Mouse (Mus musculus) testis, postnatal 10 days (tissue): ENCODE results near the gene Foxr1.
"Not testable (repeated sequence)": the region's sequence is repeated elsewhere in the genome, so short reads cannot be mapped to it uniquely, and the experiment has no call there.

ENCODE experiments used
- DNase-seq: peaks from one replicate; pipeline ENCODE4 v3.0.0; 2021; ENCODE audit warnings: low spot score

The Foxr1 gene

GRCm38 (mm10) chr9:44412781-44413180 lies 28.2 kb downstream of the Foxr1 start:
- no peak for DNase-seq

- DNase-seq, result no peak
Measured at GRCm38 (mm10) chr9:44412306-44412705, 28.6 kb downstream of the Foxr1 start.

DNA sequence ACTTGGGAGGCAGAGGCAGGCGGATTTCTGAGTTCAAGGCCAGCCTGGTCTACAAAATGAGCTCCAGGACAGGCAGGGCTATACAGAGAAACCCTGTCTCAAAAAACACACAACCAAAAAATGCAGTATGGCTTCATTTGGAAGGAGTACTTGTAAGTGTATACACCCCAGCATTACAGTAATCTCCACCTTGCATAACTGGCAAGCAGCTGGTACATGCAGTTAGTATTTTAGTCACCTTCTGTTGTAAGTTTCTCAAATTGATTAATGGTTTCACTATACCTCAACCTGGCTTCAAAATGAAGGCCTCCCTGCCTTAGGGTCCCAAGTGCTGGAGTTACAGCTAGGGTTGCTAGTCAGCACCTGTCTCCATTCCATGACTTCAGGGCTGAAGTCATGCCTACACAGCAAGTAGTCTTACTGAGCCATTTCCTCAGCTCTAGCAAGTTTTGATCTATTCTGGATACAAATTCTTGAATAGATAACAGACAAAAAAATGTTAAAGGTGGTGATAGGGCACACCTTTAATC lies 29.3 kb downstream of the Foxr1 start:
- no peak for DNase-seq

GRCm38 (mm10) chr9:44410647-44411336 lies 30.1 kb downstream of the Foxr1 start:
- DNase-seq, result no peak

GRCm38 (mm10) chr9:44408693-44409092 lies 32.2 kb downstream of the Foxr1 start:
- DNase-seq, result not testable (repeated sequence)

GRCm38 (mm10) chr9:44407752-44408097 lies 33.2 kb downstream of the Foxr1 start:
- DNase-seq, result no peak

GRCm38 (mm10) chr9:44406906-44407751 lies 33.8 kb downstream of the Foxr1 start, which contains the start of the genes Rps25 and Trappc4:
Gene Rps25 (plus strand): TSS chr9:44407139.
Gene Trappc4 (minus strand): TSS chr9:44407600.
- DNase-seq, result peak; percentile 95

DNA sequence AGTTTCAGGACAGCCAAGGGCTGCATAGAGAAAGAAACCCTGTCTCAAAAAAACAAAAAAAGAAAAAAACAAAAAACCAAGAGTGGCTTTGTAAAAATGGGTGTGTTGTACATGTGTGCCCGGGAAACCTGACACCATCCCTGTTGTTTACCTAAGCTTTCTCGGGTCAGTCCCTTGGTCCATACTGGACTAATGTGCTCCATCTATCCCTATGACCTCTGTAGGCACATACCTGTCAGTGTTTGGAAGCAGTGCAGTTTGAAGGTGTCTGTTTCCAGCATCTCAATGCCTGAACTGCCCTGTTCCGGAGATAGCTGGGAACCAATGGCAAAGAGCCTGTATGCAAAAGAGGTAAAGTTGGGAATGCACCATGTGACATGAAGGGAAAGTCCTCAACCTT lies 35.9 kb downstream of the Foxr1 start:
- no peak for DNase-seq

DNA sequence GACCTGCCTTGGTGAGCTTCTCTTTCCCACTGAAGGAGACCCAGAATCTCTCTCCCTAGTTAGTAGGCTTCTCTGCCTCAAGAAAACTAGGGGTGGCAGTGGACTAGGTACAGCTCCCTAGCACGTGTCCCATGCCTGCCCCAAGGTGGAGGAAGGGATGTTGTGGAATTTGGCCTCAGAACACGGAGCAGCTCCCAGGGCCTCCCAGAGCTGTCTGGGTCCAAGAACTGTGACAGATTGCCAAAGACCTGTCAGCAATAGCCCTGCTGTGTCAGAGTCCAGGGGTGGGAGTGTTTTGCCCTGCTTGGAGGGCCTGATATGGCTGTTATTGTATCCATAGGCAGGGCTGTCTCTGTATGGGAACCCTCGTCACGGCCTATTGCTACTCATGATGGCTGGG lies 39.9 kb downstream of the Foxr1 start:
- DNase-seq, result no peak

- DNase-seq, result no peak
Measured at GRCm38 (mm10) chr9:44399795-44400114, 41.2 kb downstream of the Foxr1 start.

GRCm38 (mm10) chr9:44399114-44399794 lies 41.7 kb downstream of the Foxr1 start:
- no peak for DNase-seq

GRCm38 (mm10) chr9:44398551-44398950 lies 42.4 kb downstream of the Foxr1 start:
- no peak for DNase-seq

DNA sequence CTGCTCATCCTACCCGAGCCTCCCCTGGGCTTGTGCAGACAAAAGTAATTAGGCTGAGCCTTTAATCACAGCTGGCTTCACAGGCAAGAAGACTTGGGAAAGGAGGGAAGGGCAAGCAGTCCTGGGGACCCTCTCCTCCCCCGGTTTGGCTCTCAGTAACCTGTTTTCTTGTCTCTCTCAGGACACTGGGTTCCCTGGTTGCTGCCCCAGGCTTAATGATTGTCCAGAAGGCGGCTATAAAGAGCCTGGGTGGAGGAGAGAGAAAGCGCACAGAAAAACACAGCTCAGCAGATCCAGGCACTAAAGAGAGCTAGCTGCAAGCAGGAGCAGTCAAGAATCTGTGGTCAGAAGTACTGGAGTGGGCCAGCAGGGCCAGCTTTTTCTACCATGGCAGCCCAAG lies 42.8 kb downstream of the Foxr1 start:
- DNase-seq, result no peak

DNA sequence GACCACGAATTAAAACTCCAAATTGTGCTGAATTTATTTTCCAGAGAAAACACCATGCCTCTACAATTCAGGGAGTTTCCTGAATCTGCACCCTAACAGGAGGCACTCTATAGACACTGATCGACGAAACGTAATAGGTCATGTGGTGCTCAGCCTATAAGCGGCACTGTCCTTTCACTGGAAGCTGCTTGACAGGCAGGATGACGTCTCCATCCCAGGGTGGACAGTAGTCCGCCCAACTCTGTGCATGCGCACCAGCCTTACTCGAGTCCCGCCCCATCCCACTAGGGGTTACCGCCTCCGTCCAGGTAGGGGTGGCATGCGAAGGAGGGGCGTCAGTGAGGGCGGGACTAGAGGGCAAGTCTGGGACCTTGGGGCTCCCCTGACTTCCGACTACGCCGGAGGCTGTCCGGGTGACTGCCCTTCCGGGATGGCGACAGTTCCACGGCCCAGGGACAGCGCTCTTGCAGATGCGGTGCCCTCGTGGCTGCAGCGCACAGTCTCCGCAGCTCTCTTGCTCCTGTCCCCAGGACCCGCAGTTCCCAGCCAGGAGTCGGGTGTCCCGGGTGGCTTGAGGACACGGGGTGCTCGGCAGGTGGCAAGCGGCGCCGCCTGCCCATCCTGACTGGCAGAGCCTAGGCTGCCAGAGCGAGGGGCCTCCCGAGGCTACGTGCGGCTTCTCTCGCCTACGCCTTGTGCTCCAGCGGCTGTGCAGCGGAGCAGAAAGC lies 44.1 kb downstream of the Foxr1 start, which contains the start of gene Slc37a4:
Gene Slc37a4 (plus strand): TSS at position 169 of the 728 bp plus-strand sequence.
- peak; percentile 90 for DNase-seq

DNA sequence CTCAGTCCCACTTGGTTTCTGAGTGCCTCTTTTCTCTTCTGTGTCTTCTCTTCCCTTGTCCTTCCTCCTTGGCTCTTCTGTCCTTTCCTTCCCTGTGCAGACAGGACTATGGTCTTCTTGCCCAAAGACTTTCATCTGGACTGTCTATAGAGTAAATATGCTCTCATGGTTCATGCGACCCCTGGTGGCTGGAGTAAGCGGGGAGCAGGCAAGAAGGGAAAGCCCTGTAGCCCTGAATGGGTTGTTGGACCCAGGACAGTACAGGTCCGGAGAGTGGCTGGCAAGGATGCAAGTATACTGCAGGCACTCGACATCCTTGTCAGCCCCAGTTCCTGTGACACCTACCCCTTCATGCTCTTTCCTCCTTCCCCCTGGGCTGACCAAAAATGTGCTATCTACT lies 49.5 kb downstream of the Foxr1 start:
- DNase-seq, result peak; percentile 89

DNA sequence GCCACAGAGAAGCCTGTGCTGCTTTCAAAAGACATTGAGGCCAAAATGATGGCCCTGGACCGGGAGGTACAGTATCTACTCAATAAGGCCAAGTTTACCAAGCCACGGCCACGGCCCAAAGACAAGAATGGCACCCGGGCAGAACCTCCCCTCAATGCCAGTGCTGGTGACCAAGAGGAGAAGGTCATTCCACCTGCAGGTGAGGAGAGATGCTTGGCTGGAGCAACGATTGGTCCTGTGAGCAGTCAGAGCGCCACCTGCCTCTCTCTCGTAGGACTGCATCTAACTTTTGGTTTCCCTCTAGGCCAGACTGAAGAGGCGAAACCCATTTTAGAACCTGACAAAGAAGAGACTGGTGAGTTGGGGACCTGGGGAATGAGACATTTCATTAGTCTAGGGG lies 51.7 kb downstream of the Foxr1 start:
- DNase-seq, result peak; percentile 70

GRCm38 (mm10) chr9:44387221-44387620 lies 53.7 kb downstream of the Foxr1 start:
- DNase-seq, result no peak

DNA sequence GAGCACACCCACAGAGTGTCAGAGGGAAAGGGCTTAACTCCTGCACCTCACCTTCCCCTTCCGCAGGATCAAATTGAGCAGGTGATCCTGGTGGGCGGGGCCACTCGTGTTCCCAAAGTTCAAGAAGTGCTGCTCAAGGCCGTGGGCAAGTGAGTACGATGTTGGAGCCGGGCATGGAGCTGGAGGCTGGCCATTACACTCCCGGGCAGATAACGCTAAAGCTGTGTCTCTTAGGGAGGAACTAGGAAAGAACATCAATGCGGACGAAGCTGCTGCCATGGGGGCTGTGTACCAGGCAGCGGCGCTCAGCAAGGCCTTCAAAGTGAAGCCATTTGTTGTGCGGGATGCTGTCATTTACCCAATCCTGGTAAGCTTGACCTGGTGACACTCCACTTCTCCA lies 56.3 kb downstream of the Foxr1 start:
- peak; percentile 67 for DNase-seq
